Mouse (Mus musculus): ENCODE results near the gene Pank1. TPM values are rescaled to one million over a fixed set of nuclear protein-coding genes. Genes with fewer than 3 reads are reported as not detected.

Pank1 gene
- total RNA-seq, 2 experiments from 2014 or later = 16.3 to 16.5 TPM

- intact Hi-C loops (cut with DNase I) = loop anchor here (10.0 kb wide), 2 partner anchors 444 to 534 kb away; no protein-coding TSS in a partner anchor
- no peak for DNase-seq (ENCODE audit: extremely low spot score in 1 of 2, low spot score in 2 of 2)
These were observed 100.3 kb downstream of the Pank1 start for GRCm38 (mm10) chr19:34778993-34779392.

GRCm38 (mm10) chr19:34778098-34778497, 101.2 kb downstream of the Pank1 start:
- intact Hi-C loops (cut with DNase I) = loop anchor here (10.0 kb wide), 2 partner anchors 443 to 533 kb away; no protein-coding TSS in a partner anchor
- DNase-seq (ENCODE audit: extremely low spot score in 1 of 2, low spot score in 2 of 2) = no peak

DNA sequence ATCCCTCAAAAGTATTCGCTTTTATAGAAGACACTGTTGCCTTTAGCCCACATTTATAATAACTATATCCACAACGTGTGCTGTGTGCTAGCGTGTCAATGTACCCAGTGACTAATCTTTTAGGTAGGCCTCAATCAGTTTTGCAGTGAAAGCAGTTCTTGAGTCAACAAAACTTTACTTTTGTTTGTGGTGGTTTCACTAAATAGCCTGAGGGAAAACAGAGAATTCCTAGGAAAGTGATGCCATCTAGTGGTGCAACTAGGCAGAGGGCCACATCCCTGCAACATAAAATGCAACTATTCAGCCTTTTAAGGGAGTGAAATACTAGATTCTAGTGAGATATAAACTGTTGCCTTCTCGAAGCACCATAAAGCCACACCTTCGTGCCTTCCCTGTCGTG, 106.5 kb downstream of the Pank1 start:
- intact Hi-C loops (cut with DNase I) = loop anchor here (5.0 to 10.0 kb wide), 4 partner anchors 85 to 528 kb away; no protein-coding TSS in a partner anchor
- DNase-seq (ENCODE audit: extremely low spot score in 1 of 2, low spot score in 2 of 2) = peak; percentile 45 to 56

DNA sequence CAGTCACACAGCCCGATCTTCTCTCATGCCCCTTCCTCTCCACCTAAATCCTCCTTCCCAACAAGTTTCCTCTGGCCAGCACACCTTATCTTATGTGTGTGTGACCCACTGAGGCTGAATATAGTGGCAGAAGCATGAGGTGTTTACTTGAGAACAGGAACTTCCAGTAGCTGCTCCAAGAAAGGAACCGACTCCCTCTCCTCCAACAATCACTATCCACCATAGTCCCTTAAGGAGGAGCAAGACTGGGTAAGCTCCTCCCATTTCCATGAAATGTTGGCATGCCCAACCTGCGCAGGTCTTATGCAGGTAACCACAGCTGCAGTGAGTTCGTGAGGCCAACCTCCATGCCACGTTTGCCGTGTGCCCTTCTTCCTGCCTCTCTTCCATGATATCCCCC, 108.5 kb downstream of the Pank1 start:
- intact Hi-C loops (cut with DNase I) = loop anchor here (5.0 to 10.0 kb wide), 4 partner anchors 83 to 526 kb away; no protein-coding TSS in a partner anchor
- no peak for DNase-seq (ENCODE audit: extremely low spot score in 1 of 2, low spot score in 2 of 2)

- intact Hi-C loops (cut with DNase I) = no loop called here
- no peak for DNase-seq (ENCODE audit: extremely low spot score in 1 of 2, low spot score in 2 of 2)
These were observed 120.5 kb downstream of the Pank1 start for GRCm38 (mm10) chr19:34758754-34759153.

Small RNAs within 50 kb of the gene (microRNA-seq; reads per million reads assigned to microRNA genes)
- 2,182 reads per million, percentile 85 among the genes with 10 or more reads in this experiment for gene Mir107

Other genes with a start within 250 kb of the Pank1 start
- gene Ifit1bl2, start 238.7 kb downstream of the Pank1 start, total RNA-seq (2021) = under 1 TPM; 0.30 to 0.47 TPM
- gene Ifit1, start 238.6 kb downstream of the Pank1 start, total RNA-seq (2021) = under 1 TPM in 1 of 2 experiments, not detected in 1; 0.13 TPM
- gene Slc16a12, start 132.2 kb downstream of the Pank1 start, total RNA-seq (2021) = 1 to 10 TPM; 2.4 to 3.3 TPM
- 1 to 10 TPM; 2.0 to 2.7 TPM for gene Kif20b, start 42.9 kb upstream of the Pank1 start, total RNA-seq (2021)